In the genomic region with DNA sequence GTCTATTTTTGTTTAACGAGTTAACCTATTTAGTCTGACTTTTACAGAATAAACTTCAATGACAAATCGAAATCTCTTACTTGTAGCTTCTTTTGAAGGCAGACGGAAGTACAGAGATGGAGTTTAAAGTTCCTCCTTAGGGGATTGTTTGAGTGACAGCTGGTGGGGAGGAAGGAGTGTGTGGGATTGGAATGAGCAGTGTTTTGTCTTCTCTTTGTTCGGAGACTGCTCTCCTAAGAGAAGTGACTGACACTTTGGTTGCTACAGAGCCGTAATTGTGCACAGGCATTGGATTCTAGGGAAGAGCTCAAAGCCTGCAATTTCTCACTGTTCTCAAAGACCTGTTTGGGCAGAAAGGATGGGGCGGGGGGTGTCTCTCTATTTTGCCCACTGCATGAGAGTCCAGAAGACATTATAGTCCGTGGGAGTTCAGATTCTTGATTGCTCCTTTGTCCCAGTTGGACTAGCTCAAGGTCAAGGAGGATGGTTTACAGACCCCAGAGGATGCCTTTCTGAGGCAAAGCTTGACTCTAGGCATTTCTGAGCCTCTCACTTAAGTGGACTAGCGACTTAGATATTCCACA, we compare ENCODE assay signal across 13 mouse cellular contexts.
DNase-seq lines count a peak whose midpoint lies in the region; ATAC-seq lines count a peak whose summit lies in the region.
"Had no signal": no experiment of that assay in that cellular context is flagged by ENCODE, and none has a peak within 500 bp of the region (broad histone marks: within the 10 kb centered on the region; RNA-seq: fewer than 3 reads in every experiment).

No protein-coding gene starts in this region.

- H3K4me2 ChIP-seq in midbrain, embryonic 14.5 days (ENCODE audit: low read length), result peak overlapping the region; percentile 14; the same call in 1 of the 2 replicates
- H3K4me2 ChIP-seq: liver, embryonic 15.5 days had no signal

- H3K9ac ChIP-seq in midbrain, embryonic 14.5 days (replicated peaks; ENCODE audit: low read length), result no peak overlapping the region
- H3K9ac ChIP-seq: liver, embryonic 15.5 days had no signal

- H3K9me3 ChIP-seq in hindbrain, embryonic 10.5 days, result 0 out of 2 replicates have a peak, but pooled peaks cover 3% of the 10 kb centered on the region
- H3K9me3 ChIP-seq in midbrain, embryonic 14.5 days (ENCODE audit: control insufficient read depth, low read length), result no peaks in the 10 kb centered on the region

- H3K27me3 ChIP-seq in hindbrain, embryonic 10.5 days (ENCODE audit: insufficient read depth, poor library complexity, severe bottlenecking), result no peaks in the 10 kb centered on the region
- no peaks in the 10 kb centered on the region for H3K27me3 ChIP-seq in midbrain, embryonic 14.5 days (ENCODE audit: control insufficient read depth, insufficient read depth, low read length)
- H3K27me3 ChIP-seq: liver, embryonic 15.5 days; Patski had no signal

- ATAC-seq in midbrain, embryonic 14.5 days (ENCODE audit: low FRiP score, low TSS enrichment), result peak; percentile 73; the same call in 1 of the 2 replicates
- ATAC-seq: Patski had no signal

- peak overlapping the region; percentile 72 for H3K27ac ChIP-seq in hindbrain, embryonic 10.5 days
- H3K27ac ChIP-seq in midbrain, embryonic 14.5 days (replicated peaks; ENCODE audit: low read depth, low read length), result peak overlapping the region; percentile 2; the same call in 1 of the 2 replicates
- H3K27ac ChIP-seq: liver, embryonic 15.5 days had no signal

- 13% methylated on average over 8 of the region's 8 CpGs for WGBS in hindbrain, embryonic 10.5 days
- 9% methylated on average over 8 of the region's 8 CpGs for WGBS in midbrain, embryonic 14.5 days

- peaks cover 14% of the 10 kb centered on the region for H3K4me1 ChIP-seq in hindbrain, embryonic 10.5 days (replicated peaks)
- H3K4me1 ChIP-seq in midbrain, embryonic 14.5 days (ENCODE audit: control insufficient read depth, insufficient read depth, low read length), result no peaks in the 10 kb centered on the region
- H3K4me1 ChIP-seq: liver, embryonic 15.5 days had no signal

- H3K36me3 ChIP-seq in hindbrain, embryonic 10.5 days, result no peaks in the 10 kb centered on the region
- H3K36me3 ChIP-seq in midbrain, embryonic 14.5 days (ENCODE audit: control insufficient read depth, insufficient read depth, low read length), result no peaks in the 10 kb centered on the region
- H3K36me3 ChIP-seq: liver, embryonic 15.5 days had no signal

- DNase-seq in Muller cell, postnatal 12 days (ENCODE audit: inconsistent ontology term), result peak; percentile 1
- peak; percentile 39 for DNase-seq in embryo, embryonic 9.5 days (ENCODE audit: extremely low spot score)
- DNase-seq in hindbrain, embryonic 10.5 days (ENCODE audit: low spot score), result peak; percentile 52
- peak; percentile 75 for DNase-seq in midbrain, embryonic 14.5 days
- DNase-seq in lung, postnatal 10 days, result no peak
- no peak for DNase-seq in adrenal gland, adult 18-20 months (ENCODE audit: low spot score in 2 of 2)
- no peak for DNase-seq in ovary, postnatal 14 days (ENCODE audit: low spot score)
- DNase-seq in heart, postnatal 4 days, result no peak
- DNase-seq: cerebellum, adult 9-10 months; heart, postnatal 36 days; thymus, postnatal 14 days had no signal

- H3K4me3 ChIP-seq in hindbrain, embryonic 10.5 days, result peak overlapping the region; percentile 20; the same call in 1 of the 2 replicates
- no peak overlapping the region for H3K4me3 ChIP-seq in midbrain, embryonic 14.5 days (replicated peaks; ENCODE audit: low read depth, low read length)
- H3K4me3 ChIP-seq: liver, embryonic 15.5 days had no signal

Comparison
In these comparisons a context has a peak if more than half of its experiments do, and no peak if none do; other contexts are left out.
1. DNase-seq: peak in Muller cell, postnatal 12 days (single experiment), embryo, embryonic 9.5 days (single experiment), hindbrain, embryonic 10.5 days (single experiment) and midbrain, embryonic 14.5 days (single experiment); none in lung, postnatal 10 days (single experiment), adrenal gland, adult 18-20 months (0 of 2), ovary, postnatal 14 days (single experiment) and heart, postnatal 4 days (single experiment).